Mouse (Mus musculus): ENCODE measurements around the gene Reln. TPM values are rescaled to one million over a fixed set of nuclear protein-coding genes. Genes with fewer than 3 reads are reported as not detected.

Reln gene
- polyA plus RNA-seq, 1 experiment from 2014 or later: 46.4 TPM

GRCm38 (mm10) chr5:22141821-22142220 lies 202.7 kb downstream of the Reln start:
- Histone ChIP-seq H3K9ac (no peak overlapping the region), H3K4me3 (no peak overlapping the region), H3K36me3 (no peaks in the 10 kb centered on the region), H3K9me3 (peaks cover 6% of the 10 kb centered on the region; the same call in 1 of the 2 replicates), H3K27ac (replicated peaks) (no peak overlapping the region), H3K27me3 (no peaks in the 10 kb centered on the region), H3K4me2 (no peak overlapping the region), H3K4me1 (replicated peaks) (no peaks in the 10 kb centered on the region)
- ATAC-seq (ENCODE audit: low FRiP score, low read depth): no peak
- 68% methylated on average over 4 of the region's 4 CpGs for WGBS

- 30% methylated on average over 2 of the region's 2 CpGs for WGBS
- Histone ChIP-seq H3K4me3 (no peak overlapping the region), H3K27me3 (no peaks in the 10 kb centered on the region), H3K36me3 (no peaks in the 10 kb centered on the region), H3K9me3 (peaks cover 6% of the 10 kb centered on the region; the same call in 1 of the 2 replicates), H3K4me1 (replicated peaks) (no peaks in the 10 kb centered on the region; the same call in 1 of the 2 replicates), H3K27ac (replicated peaks) (no peak overlapping the region), H3K9ac (no peak overlapping the region), H3K4me2 (no peak overlapping the region)
- no peak for ATAC-seq (ENCODE audit: low FRiP score, low read depth)
Measured at GRCm38 (mm10) chr5:22139015-22139414, 205.5 kb downstream of the Reln start.

- no peak for ATAC-seq (ENCODE audit: low FRiP score, low read depth)
- Histone ChIP-seq H3K27me3 (no peaks in the 10 kb centered on the region), H3K4me3 (no peak overlapping the region), H3K9me3 (peaks cover 6% of the 10 kb centered on the region; the same call in 1 of the 2 replicates), H3K36me3 (no peaks in the 10 kb centered on the region), H3K9ac (no peak overlapping the region), H3K4me2 (no peak overlapping the region), H3K4me1 (replicated peaks) (peaks cover 4% of the 10 kb centered on the region; the same call in 1 of the 2 replicates), H3K27ac (replicated peaks) (no peak overlapping the region)
- WGBS: 73% methylated on average over 9 of the region's 9 CpGs
Measured at GRCm38 (mm10) chr5:22134402-22134801, 210.1 kb downstream of the Reln start.

DNA sequence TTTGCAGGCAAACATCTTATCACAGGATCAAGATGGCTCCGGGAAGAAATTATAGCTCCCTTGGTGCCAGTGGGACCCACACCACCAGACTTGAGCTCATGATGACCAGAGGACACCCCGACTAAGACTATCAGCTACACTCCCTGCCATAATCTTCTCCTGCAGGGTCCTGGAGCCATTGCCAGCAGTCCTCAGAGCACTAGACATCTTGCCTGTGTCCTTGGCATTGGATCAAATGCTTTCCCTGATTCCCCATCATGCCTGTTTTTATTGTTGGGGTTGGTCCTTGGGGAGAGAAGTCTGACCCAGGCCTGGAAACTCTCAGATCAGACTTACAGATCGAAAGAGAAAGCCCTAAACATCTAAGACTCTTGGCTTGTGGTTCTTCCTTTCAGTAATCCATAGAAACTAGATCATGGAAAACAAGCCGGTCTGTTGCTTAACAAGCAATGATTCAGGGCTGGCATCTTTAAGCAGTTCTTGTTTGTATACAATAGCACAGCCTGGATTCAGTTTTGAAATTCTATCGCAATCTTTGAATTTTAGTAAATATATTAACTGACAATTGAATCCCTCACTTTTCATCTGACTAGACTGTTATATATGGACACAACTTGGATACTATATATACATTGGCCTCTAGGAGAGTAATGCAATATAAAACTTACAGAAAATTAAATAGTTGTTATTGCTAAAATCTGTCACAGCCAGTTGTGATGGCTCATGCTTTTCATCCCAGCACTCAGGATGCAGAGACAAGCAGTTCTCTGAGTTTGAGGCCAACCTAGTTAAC lies 212.6 kb downstream of the Reln start:
- H3K4me1 ChIP-seq (replicated peaks): peaks cover 4% of the 10 kb centered on the region; the same call in 1 of the 2 replicates
- 78% methylated on average over 5 of the region's 5 CpGs for WGBS
- no peak overlapping the region for H3K4me3 ChIP-seq
- H3K27ac ChIP-seq (replicated peaks): no peak overlapping the region
- H3K9ac ChIP-seq: no peak overlapping the region
- H3K36me3 ChIP-seq: no peaks in the 10 kb centered on the region
- H3K4me2 ChIP-seq: no peak overlapping the region
- H3K9me3 ChIP-seq: no peaks in the 10 kb centered on the region
- ATAC-seq (ENCODE audit: low FRiP score, low read depth): no peak
- H3K27me3 ChIP-seq: no peaks in the 10 kb centered on the region

DNA sequence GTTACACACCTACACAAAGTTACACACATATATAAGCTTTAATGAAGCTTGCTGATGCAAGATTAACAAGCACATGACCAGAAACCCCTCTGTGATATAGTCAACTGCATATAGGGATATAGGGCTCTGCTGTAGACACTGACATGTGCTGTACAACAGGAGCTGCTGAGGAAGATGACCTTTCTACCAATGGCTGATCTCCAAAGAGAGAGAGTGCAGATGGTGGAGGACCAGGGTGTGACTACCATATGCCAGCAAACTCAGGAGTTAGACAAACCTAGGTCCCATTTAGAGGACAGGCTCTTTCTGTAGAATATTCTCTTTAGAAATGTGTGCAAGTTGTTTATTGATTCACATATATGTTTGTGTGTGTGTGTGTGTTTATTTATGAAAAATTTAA lies 216.9 kb downstream of the Reln start:
- Histone ChIP-seq H3K36me3 (no peaks in the 10 kb centered on the region), H3K9ac (no peak overlapping the region), H3K27ac (replicated peaks) (no peak overlapping the region), H3K9me3 (no peaks in the 10 kb centered on the region), H3K4me3 (no peak overlapping the region), H3K4me2 (no peak overlapping the region), H3K4me1 (replicated peaks) (0 out of 2 replicates have a peak, but pooled peaks cover 4% of the 10 kb centered on the region), H3K27me3 (no peaks in the 10 kb centered on the region)
- ATAC-seq (ENCODE audit: low FRiP score, low read depth): no peak

DNA sequence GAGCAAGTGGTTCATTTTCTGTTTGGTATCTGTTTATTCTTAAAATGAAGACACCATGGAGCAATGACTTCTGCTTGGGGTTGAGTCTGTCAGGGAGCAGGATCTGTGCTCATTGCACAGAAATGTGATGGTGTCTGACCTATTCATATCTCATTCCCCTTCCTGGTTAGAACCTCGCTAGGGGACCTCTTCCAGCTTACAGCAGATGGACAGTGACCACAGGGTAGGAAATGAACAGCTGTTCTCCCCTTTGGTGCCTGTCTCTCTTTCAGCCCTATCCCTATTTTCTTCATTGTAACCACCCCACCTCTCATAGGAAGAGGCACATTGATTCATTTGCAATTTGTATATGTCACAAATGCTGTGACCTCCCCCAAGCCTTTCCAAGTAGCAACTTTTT lies 225.2 kb downstream of the Reln start:
- Histone ChIP-seq H3K9me3 (no peaks in the 10 kb centered on the region), H3K4me2 (no peak overlapping the region), H3K4me3 (no peak overlapping the region), H3K9ac (no peak overlapping the region), H3K27me3 (no peaks in the 10 kb centered on the region), H3K36me3 (no peaks in the 10 kb centered on the region), H3K4me1 (replicated peaks) (peaks cover 4% of the 10 kb centered on the region; the same call in 1 of the 2 replicates), H3K27ac (replicated peaks) (no peak overlapping the region)
- WGBS: 58% methylated on average over 1 of the region's 1 CpGs
- no peak for ATAC-seq (ENCODE audit: low FRiP score, low read depth)

- H3K36me3 ChIP-seq: no peaks in the 10 kb centered on the region
- no peak for ATAC-seq (ENCODE audit: low FRiP score, low read depth)
- no peak overlapping the region for H3K4me2 ChIP-seq
- H3K4me1 ChIP-seq (replicated peaks): peaks cover 4% of the 10 kb centered on the region; the same call in 1 of the 2 replicates
- 37% methylated on average over 6 of the region's 6 CpGs for WGBS
- H3K27me3 ChIP-seq: no peaks in the 10 kb centered on the region
- H3K4me3 ChIP-seq: no peak overlapping the region
- no peak overlapping the region for H3K9ac ChIP-seq
- H3K9me3 ChIP-seq: no peaks in the 10 kb centered on the region
- no peak overlapping the region for H3K27ac ChIP-seq (replicated peaks)
Measured at GRCm38 (mm10) chr5:22118456-22118855, 226.0 kb downstream of the Reln start.

DNA sequence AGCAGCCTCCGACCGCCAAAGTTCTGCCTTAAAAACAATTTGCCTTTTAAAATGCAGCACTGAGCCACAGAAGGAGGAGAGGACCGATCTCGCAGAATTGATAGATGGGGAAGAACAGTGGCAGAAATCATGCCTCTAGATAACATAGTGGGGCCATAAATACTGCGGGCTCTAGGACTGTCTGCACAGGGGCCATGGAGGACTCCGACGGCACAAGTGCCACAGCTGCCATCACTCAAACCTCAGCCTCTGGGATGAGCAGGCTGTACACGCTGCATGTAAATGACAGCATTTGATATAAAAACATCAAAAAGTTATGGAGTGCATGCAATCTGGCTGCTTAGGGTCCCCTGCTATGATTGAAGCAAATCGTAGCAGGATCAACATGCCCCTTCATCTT lies 227.6 kb downstream of the Reln start:
- no peak overlapping the region for H3K27ac ChIP-seq (replicated peaks)
- H3K9me3 ChIP-seq: no peaks in the 10 kb centered on the region
- H3K36me3 ChIP-seq: no peaks in the 10 kb centered on the region
- peaks cover 4% of the 10 kb centered on the region; the same call in 1 of the 2 replicates for H3K4me1 ChIP-seq (replicated peaks)
- no peak overlapping the region for H3K4me3 ChIP-seq
- H3K27me3 ChIP-seq: no peaks in the 10 kb centered on the region
- H3K4me2 ChIP-seq: no peak overlapping the region
- no peak for ATAC-seq (ENCODE audit: low FRiP score, low read depth)
- no peak overlapping the region for H3K9ac ChIP-seq
- WGBS: 69% methylated on average over 9 of the region's 9 CpGs

GRCm38 (mm10) chr5:22106811-22107485 lies 237.6 kb downstream of the Reln start:
- WGBS: 81% methylated on average over 9 of the region's 9 CpGs
- Histone ChIP-seq H3K27ac (replicated peaks) (no peak overlapping the region), H3K4me2 (no peak overlapping the region), H3K4me1 (replicated peaks) (no peaks in the 10 kb centered on the region), H3K9me3 (no peaks in the 10 kb centered on the region), H3K4me3 (no peak overlapping the region), H3K27me3 (no peaks in the 10 kb centered on the region), H3K36me3 (no peaks in the 10 kb centered on the region), H3K9ac (no peak overlapping the region)
- no peak for ATAC-seq (ENCODE audit: low FRiP score, low read depth)

DNA sequence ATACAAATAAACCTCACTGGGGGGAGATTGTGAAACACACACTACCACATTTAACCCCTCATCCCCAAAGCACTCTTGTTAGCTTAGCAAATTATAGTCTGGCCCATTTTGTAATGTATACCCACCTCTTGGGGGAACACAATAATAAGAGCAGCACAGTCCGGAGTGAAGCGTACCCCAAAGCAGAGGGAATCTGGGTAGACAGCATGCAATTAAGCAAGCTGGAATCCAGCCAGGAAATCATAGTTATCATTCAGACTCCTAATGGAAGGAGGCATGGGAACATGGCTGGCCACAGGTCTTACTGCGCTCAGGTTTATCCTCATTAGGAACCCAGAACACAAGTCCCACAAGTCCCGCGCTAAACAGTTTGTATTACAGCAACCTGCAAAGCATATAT lies 249.5 kb downstream of the Reln start:
- Histone ChIP-seq H3K4me3 (no peak overlapping the region), H3K4me2 (no peak overlapping the region), H3K27me3 (no peaks in the 10 kb centered on the region), H3K9me3 (no peaks in the 10 kb centered on the region), H3K4me1 (replicated peaks) (peaks cover 16% of the 10 kb centered on the region), H3K9ac (no peak overlapping the region), H3K27ac (replicated peaks) (no peak overlapping the region), H3K36me3 (no peaks in the 10 kb centered on the region)
- 48% methylated on average over 5 of the region's 5 CpGs for WGBS
- peak; percentile 58 for ATAC-seq (ENCODE audit: low FRiP score, low read depth)

GRCm38 (mm10) chr5:22094043-22094442 lies 250.5 kb downstream of the Reln start:
- Histone ChIP-seq H3K27me3 (no peaks in the 10 kb centered on the region), H3K4me3 (no peak overlapping the region), H3K27ac (replicated peaks) (no peak overlapping the region), H3K4me2 (no peak overlapping the region), H3K9ac (no peak overlapping the region), H3K36me3 (no peaks in the 10 kb centered on the region), H3K4me1 (replicated peaks) (peaks cover 16% of the 10 kb centered on the region), H3K9me3 (no peaks in the 10 kb centered on the region)
- no peak for ATAC-seq (ENCODE audit: low FRiP score, low read depth)
- 67% methylated on average over 5 of the region's 5 CpGs for WGBS

DNA sequence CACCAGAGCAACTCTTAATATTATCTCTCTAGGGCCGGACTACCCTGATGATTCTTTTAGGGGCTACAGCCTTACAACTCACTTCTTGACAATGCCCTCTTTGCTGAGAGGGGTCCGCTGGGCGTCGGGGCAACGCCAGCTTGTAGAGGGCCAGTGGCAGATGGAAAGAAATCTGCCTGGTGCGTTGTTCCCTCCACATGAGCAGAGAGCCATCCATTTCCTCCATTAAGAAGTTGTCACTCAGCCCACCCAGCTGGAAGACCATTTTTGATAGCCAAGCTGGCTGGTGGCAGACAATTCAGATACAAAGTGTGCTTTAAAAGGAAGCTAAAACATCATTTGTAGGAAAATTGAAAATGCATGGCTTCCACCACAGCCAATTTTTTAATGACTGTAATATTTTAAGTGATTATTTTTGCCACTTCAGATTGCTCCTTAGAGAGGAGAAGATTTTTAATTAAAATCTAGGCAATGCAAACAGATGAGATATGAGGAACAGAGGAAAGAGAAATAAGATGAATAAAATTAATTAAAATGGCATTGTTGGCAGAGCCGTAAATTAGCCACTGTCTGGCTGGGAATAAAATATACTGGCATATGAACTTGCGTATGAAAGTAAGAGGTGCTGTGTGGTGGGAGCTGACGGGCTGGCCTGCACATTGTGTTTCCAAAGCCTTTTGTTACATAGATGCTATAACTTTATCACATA lies 251.2 kb downstream of the Reln start:
- Histone ChIP-seq H3K9me3 (no peaks in the 10 kb centered on the region), H3K9ac (no peak overlapping the region), H3K27ac (replicated peaks) (0 out of 2 replicates have a peak overlapping the region, but pooled peaks have one; percentile 53), H3K27me3 (no peaks in the 10 kb centered on the region), H3K4me3 (no peak overlapping the region), H3K4me1 (replicated peaks) (peaks cover 16% of the 10 kb centered on the region), H3K36me3 (no peaks in the 10 kb centered on the region), H3K4me2 (no peak overlapping the region)
- WGBS: 30% methylated on average over 9 of the region's 9 CpGs
- peak; percentile 84 for ATAC-seq (ENCODE audit: low FRiP score, low read depth)

Measured in hindbrain, embryonic 15.5 days (tissue).